Mouse (Mus musculus) C2C12 (cell line): ENCODE results near the gene Abcd3. TPM values are rescaled to one million over a fixed set of nuclear protein-coding genes. Genes with fewer than 3 reads are reported as not detected.

ENCODE experiments used
- H3K27me3 ChIP-seq: one replicate; pipeline ENCODE4 v1.6.1; 2011; ENCODE audit not compliant: control insufficient read depth, insufficient read depth, insufficient read length
- H3K36me3 ChIP-seq: one replicate; pipeline ENCODE4 v1.6.1; 2011; ENCODE audit not compliant: control insufficient read depth, insufficient read depth
- H3K4me3 ChIP-seq: one replicate; pipeline ENCODE4 v1.5.1; 2011; ENCODE audit warnings: mild to moderate bottlenecking, control low read depth; ENCODE audit not compliant: poor library complexity, insufficient read depth, severe bottlenecking
- H3K79me2 ChIP-seq: one replicate; pipeline ENCODE4 v1.6.1; 2011; ENCODE audit not compliant: control insufficient read depth, insufficient read depth
- H3K79me3 ChIP-seq: one replicate; pipeline ENCODE4 v1.6.1; 2011; ENCODE audit warnings: low read depth, control low read depth
- H3ac ChIP-seq: one replicate; pipeline ENCODE3; 2011; ENCODE audit warnings: low read depth; ENCODE audit not compliant: control insufficient read depth, insufficient read length
- CEBPB ChIP-seq: IDR thresholded peaks from one replicate; pipeline ENCODE4 v1.6.1; 2011; ENCODE audit warnings: low read depth, mild to moderate bottlenecking, control low read depth, moderate library complexity
- CTCF ChIP-seq: IDR thresholded peaks from one replicate; pipeline ENCODE4 v1.5.1; 2011; ENCODE audit not compliant: control insufficient read depth, insufficient read depth, insufficient read length
- FOSL1 ChIP-seq: IDR thresholded peaks from one replicate; pipeline ENCODE4 v1.8.0; 2011; ENCODE audit warnings: mild to moderate bottlenecking, low read length; ENCODE audit not compliant: poor library complexity, insufficient read depth, severe bottlenecking
- MAX ChIP-seq: IDR thresholded peaks from one replicate; pipeline ENCODE4 v1.6.1; 2011; ENCODE audit warnings: mild to moderate bottlenecking, control low read depth
- MYOD1 ChIP-seq: IDR thresholded peaks from one replicate; pipeline ENCODE4 v1.6.1; 2011; ENCODE audit warnings: low read depth; ENCODE audit not compliant: control insufficient read depth, insufficient read length
- MYOG ChIP-seq: IDR thresholded peaks from one replicate; pipeline ENCODE4 v1.6.1; 2011; ENCODE audit not compliant: control insufficient read depth, insufficient read length; ENCODE audit errors: extremely low read depth
- USF1 ChIP-seq: IDR thresholded peaks from one replicate; pipeline ENCODE4 v1.6.1; 2011; ENCODE audit warnings: low read depth, mild to moderate bottlenecking, control low read depth, moderate library complexity
- polyA plus RNA-seq: library from polyadenylated mRNA; unstranded; fragments of >200 nt; fragmentation: generic; extraction: Trizol; gene quantifications from one replicate; pipeline ENCODE4 v1.2.1, GENCODE M21; 2012; ENCODE audit warnings: missing spikeins

Gene Abcd3
- polyA plus RNA-seq, 1 experiment, result 12.1 TPM

GRCm38 (mm10) chr3:121821559-121822143 is 6.5 kb upstream of the Abcd3 start:
- Histone ChIP-seq H3K79me3 (no peaks in the 10 kb centered on the region), H3K79me2 (no peaks in the 10 kb centered on the region), H3K4me3 (no peak overlapping the region), H3K27me3 (no peaks in the 10 kb centered on the region), H3ac (no peak overlapping the region), H3K36me3 (no peaks in the 10 kb centered on the region)
- TF ChIP-seq FOSL1 (no peak), CTCF (no peak), USF1 (no peak), MYOD1 (no peak), MYOG (no peak), MAX (no peak), CEBPB (no peak)

- H3K79me2 ChIP-seq, result no peaks in the 10 kb centered on the region
- no peaks in the 10 kb centered on the region for H3K36me3 ChIP-seq
- no peak overlapping the region for H3ac ChIP-seq
- no peaks in the 10 kb centered on the region for H3K27me3 ChIP-seq
- no peaks in the 10 kb centered on the region for H3K79me3 ChIP-seq
- H3K4me3 ChIP-seq, result no peak overlapping the region
- TF ChIP-seq MAX, result no peak
- TF ChIP-seq CEBPB, result no peak
- no peak for TF ChIP-seq CTCF
- no peak for TF ChIP-seq FOSL1
- no peak for TF ChIP-seq MYOD1
- TF ChIP-seq MYOG, result no peak
- TF ChIP-seq USF1, result no peak
Measured at GRCm38 (mm10) chr3:121819693-121820200, 4.6 kb upstream of the Abcd3 start.

GRCm38 (mm10) chr3:121818736-121819396 is 3.8 kb upstream of the Abcd3 start:
- no peak for TF ChIP-seq FOSL1
- TF ChIP-seq MYOG, result no peak
- TF ChIP-seq CTCF, result no peak
- no peak for TF ChIP-seq USF1
- TF ChIP-seq MAX, result no peak
- TF ChIP-seq CEBPB, result no peak
- no peak for TF ChIP-seq MYOD1
- Histone ChIP-seq H3K4me3 (no peak overlapping the region), H3K79me2 (no peaks in the 10 kb centered on the region), H3K36me3 (no peaks in the 10 kb centered on the region), H3ac (no peak overlapping the region), H3K27me3 (no peaks in the 10 kb centered on the region), H3K79me3 (no peaks in the 10 kb centered on the region)

GRCm38 (mm10) chr3:121815549-121816235 is 590 bp upstream of the Abcd3 start:
- TF ChIP-seq MYOG (no peak), MYOD1 (no peak), FOSL1 (no peak), CEBPB (no peak), CTCF (no peak), MAX (no peak), USF1 (no peak)
- Histone ChIP-seq H3K27me3 (no peaks in the 10 kb centered on the region), H3K79me3 (no peaks in the 10 kb centered on the region), H3K36me3 (no peaks in the 10 kb centered on the region), H3ac (peak overlapping the region; percentile 86), H3K4me3 (peak overlapping the region; percentile 69), H3K79me2 (peaks cover 9% of the 10 kb centered on the region)

GRCm38 (mm10) chr3:121814413-121814864 is 663 bp downstream of the Abcd3 start:
- H3K36me3 ChIP-seq, result no peaks in the 10 kb centered on the region
- no peaks in the 10 kb centered on the region for H3K27me3 ChIP-seq
- H3K79me2 ChIP-seq, result peaks cover 20% of the 10 kb centered on the region
- no peak for TF ChIP-seq CEBPB
- no peak for TF ChIP-seq MYOD1
- TF ChIP-seq MAX, result no peak
- TF ChIP-seq MYOG, result no peak
- TF ChIP-seq CTCF, result no peak
- TF ChIP-seq FOSL1, result no peak
- TF ChIP-seq USF1, result no peak
- H3ac ChIP-seq, result peak overlapping the region; percentile 86
- H3K79me3 ChIP-seq, result no peaks in the 10 kb centered on the region
- peak overlapping the region; percentile 69 for H3K4me3 ChIP-seq
